Mouse (Mus musculus): ENCODE data around the gene Klhl36.
A peak's percentile ranks its signal among the peaks of the same experiment; 100 is the strongest.
"Not testable (repeated sequence)": the region's sequence is repeated elsewhere in the genome, so short reads cannot be mapped to it uniquely, and the experiment has no call there.

Klhl36 gene

DNA sequence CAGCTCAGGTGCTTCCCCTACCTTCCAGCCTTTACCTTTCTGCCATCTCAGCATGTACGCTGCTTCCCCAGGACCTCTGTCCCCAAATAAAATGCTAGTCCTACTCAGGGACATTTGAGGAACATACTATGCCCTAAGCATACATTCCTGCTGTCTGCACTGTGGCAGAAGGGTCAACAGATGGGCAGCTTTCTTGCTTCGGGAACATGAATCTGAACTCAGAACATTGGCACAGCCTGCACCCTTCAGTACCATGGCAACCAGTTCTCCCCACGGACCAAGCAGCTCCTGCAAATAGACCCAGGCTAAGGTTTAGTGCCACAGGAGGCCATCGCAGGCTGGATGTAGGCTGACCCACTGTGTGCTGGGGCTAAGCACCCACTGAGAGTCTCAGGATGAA lies 25.2 kb upstream of the Klhl36 start:
- DNase-seq: no peak

DNA sequence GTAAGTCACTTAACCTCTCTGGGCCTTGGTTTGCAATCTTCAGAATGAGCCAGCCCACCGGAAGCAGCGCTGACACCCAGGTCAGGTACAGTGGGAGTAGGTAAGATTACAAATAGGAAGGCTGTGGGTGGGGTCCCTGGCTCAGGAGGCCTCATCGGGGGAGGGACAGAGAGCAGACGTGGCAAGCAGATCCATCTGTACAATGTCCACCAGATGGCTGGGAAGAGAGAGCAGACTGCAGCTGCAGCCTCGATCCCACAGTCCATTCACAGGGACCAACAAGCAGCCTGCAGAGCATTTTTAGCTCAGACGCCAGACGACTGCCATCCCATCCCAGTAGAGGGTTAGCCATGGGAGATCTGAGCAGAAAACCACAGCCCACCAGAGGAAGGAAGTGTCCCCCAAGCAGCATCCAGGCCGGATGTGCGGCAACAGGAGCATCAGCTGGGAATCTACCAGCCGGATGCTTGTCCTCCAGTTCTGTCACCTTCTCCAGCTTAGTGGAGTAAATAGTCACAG lies 24.5 kb upstream of the Klhl36 start:
- DNase-seq: peak; percentile 41 to 47

GRCm38 (mm10) chr8:119838100-119838982 lies 23.7 kb upstream of the Klhl36 start:
- DNase-seq: no peak

DNA sequence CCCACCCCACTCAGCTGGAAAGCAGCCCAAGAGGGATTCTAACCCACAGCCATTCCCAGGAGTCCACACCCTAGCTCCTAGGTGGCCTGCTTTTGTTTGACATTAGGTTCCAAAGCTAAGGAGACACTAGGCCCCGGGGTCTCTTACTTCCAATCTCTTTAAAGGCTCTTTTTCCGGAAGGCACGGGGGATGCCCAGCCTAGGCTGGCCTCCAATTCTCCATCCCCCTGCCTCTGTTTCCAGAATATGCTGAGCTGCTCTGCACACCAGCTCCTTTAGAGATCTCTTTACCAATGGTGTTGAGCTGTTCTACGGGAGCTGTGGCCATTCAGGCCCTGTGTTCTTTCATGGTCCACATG lies 23.1 kb upstream of the Klhl36 start:
- DNase-seq: no peak

- peak in 1 of 2 experiments; percentile 34 for DNase-seq
Observed at GRCm38 (mm10) chr8:119839419-119840021, 22.5 kb upstream of the Klhl36 start.

DNA sequence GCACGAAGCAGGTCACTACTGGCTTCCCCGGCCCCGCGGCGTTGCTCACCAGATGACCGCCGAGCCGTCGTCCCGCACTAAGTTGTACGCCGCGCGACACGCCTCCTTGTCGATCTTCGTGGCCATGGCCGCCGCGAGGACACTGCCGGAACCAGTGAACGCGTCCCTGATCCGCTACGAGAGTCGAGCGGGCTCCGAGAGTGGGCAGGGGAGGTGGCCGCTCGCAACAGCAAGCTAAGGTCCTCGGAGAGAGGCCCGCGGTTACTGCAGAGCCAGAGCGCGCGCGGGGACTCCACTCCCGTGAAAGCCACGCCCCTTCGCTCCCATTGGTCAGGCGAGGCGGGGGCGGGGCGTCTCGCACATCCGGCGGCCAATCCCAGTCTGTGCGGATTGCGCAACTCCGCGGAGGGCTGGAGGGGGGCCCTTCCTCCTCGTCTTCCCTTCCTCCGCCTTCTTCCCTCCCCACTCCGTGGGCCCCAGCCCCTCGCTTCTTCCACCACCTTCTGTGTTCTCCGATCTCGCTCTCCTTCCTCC lies 21.7 kb upstream of the Klhl36 start, which contains the start of gene Cotl1:
Gene Cotl1 (minus strand): TSS at position 270 of the 534 bp plus-strand sequence.
- peak; percentile 99 for DNase-seq

GRCm38 (mm10) chr8:119840905-119841411 lies 21.1 kb upstream of the Klhl36 start:
- peak in 1 of 2 experiments; percentile 47 for DNase-seq

- peak; percentile 87 to 91 for DNase-seq
Observed at GRCm38 (mm10) chr8:119843444-119843843, 18.6 kb upstream of the Klhl36 start.

DNA sequence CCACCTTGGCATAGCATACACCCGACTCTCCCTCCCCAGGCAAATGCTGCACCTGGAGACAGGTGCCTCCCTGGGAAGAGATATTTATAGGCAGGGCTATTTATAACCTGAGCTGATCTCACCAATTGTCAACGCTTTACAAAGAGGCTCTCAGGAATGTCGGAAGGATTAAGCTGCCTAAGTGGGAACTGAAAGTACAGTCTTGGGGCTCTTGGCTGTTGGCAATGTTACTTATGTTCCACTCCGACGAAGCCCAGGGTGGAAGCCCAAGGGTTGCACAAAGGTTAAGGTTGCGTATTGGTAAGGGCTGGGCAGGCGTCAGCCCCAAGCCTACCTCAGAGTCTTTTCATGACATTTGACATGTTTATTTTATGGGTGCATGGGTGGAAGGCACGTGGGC lies 17.5 kb upstream of the Klhl36 start:
- no peak for DNase-seq

- not testable (repeated sequence) for DNase-seq
Observed at GRCm38 (mm10) chr8:119845741-119846140, 16.3 kb upstream of the Klhl36 start.

- DNase-seq: no peak
Observed at GRCm38 (mm10) chr8:119847232-119847922, 14.7 kb upstream of the Klhl36 start.

DNA sequence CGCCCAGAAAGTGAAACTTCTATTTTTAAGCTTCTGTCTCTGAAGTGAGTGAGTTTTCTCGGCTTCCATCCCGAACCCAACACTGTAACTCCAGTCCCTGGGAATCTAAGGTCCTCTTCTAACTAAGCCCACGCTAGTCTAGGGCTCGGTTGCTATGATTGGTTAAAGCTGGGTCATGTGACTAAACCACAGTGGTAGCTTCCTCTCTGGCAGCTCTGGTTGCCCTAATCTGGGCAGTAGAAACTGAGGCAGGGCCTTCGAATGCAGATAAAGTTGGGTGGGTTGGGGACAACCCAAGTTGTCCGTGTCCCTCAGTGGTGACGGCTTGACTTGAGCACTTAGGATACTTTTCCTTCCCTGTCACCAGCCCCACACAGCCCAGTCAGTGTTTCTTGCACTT lies 8.5 kb upstream of the Klhl36 start:
- DNase-seq: no peak

GRCm38 (mm10) chr8:119854035-119854434 lies 8.0 kb upstream of the Klhl36 start:
- peak; percentile 35 to 55 for DNase-seq

- DNase-seq: peak; percentile 61 to 68
Observed at GRCm38 (mm10) chr8:119855656-119856055, 6.4 kb upstream of the Klhl36 start.

GRCm38 (mm10) chr8:119857767-119858166 lies 4.3 kb upstream of the Klhl36 start:
- no peak for DNase-seq

DNA sequence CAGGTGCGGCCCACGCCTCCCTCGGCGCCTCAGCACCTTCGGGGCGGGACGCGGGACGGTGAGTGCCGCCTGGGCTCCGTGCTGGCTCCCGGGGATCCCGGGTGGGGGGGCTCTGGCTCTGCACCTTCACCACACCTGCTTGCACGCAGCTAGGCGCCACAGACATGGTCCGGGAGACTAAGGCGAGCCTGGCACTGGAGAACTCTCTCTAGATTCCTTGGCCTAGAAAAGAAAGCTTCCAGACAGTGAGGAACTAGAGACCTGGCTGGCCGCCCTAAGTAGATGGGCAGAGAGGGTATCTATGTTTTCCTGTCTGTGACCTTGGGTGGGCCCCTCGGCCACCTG lies 296 bp downstream of the Klhl36 start:
- no peak for DNase-seq

DNA sequence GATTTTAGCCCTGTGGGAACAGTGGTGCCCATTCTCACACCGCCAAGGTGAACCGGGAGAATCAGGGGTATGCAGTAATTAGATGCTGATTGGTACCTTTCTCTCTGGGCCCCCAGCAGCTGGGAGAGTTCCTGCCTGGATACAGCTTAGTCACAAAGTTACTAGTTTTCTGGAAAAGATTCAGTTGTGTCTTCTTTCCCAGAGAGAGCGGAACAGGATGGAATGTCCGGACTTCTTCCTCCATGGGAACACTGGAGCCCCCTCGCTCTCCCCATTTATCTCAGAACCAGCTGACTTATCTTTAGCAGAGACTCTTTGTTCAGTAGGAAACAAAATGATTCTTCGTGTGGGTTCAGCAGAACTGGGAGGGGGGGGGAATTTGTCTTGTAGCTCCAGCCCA lies 683 bp downstream of the Klhl36 start:
- no peak for DNase-seq

DNA sequence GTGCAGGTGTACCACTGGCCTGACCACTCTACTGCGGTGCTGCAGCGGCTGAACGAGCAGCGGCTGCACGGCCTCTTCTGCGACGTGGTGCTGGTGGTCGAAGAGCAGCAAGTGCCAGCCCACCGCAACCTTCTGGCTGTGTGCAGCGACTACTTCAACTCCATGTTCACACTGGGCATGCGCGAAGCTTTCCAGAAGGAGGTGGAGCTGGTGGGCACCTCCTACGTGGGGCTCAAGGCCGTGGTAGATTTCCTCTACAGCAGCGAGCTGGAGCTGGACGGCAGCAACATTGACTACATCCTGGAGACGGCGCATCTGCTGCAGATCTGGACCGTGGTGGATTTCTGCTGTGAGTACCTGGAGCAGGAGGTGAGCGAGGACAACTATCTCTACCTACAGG lies 7.5 kb downstream of the Klhl36 start:
- DNase-seq: no peak

DNA sequence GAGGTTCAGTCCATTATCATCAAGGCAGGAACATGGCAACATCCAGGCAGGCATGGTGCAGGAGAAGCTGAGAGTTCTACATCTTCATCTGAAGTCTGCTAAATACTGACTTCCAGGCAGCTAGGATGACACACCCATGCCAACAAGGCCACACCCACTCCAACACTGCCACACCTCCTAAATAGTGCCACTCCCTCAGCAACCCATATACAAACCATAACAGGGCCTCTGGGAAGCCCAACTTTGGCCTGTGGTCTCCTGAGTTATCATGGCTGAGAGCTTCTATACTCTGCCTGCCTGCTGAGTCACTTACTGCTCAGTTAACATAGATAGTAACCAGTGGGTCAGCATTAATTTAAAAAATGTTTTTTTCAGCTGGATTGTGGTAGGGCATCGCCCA lies 11.1 kb downstream of the Klhl36 start:
- no peak for DNase-seq

- no peak for DNase-seq
Observed at GRCm38 (mm10) chr8:119881301-119881700, 19.2 kb downstream of the Klhl36 start.

DNA sequence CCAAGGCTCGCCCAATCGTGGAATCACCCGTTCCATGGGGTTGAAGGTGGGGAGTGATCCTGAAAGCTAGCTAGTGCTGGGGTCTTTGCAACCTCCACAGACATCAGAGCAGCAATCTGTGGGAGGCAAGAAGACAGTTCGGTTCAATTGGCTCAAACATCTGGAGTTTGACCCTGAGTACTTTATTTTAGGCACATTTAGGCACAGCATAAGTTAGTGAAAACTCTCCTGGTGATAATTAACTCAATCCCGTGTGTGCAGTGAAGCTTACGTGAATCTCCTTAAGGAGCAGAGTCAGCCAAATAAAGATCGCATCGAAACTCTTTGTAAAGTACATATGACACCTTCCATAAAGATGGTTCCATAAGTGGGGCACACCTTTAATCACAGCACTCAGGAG lies 19.9 kb downstream of the Klhl36 start:
- no peak for DNase-seq

GRCm38 (mm10) chr8:119883281-119883680 lies 21.2 kb downstream of the Klhl36 start:
- no peak for DNase-seq

DNA sequence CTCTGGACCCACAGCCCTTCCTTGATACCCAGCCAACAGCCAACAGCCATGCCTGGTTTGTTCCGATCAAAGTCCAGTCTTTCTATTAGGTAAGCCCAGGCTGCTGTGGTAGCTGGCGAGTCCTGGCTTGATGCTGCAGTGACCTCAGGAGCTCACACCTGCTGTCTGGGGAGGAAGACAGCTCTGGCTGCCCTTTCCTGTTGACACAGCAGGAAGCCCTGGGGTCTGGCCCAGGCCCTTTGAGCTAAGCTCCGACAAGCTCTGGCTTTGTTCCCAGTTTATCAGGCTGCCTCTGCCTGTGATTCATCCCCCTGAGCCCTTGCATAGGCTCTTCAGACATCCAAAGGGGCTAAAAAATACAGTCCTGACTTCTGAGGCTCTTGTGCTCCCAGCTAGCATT lies 23.5 kb downstream of the Klhl36 start:
- DNase-seq: peak; percentile 51 to 63
